Mouse (Mus musculus): ENCODE data around the gene Rint1. TPM values are rescaled to one million over a fixed set of nuclear protein-coding genes. Genes with fewer than 3 reads are reported as not detected.
A peak's percentile ranks its signal among the peaks of the same experiment; 100 is the strongest.
"Not testable (repeated sequence)": the region's sequence is repeated elsewhere in the genome, so short reads cannot be mapped to it uniquely, and the experiment has no call there.

The Rint1 gene
- polyA plus RNA-seq, 1 experiment, result 11.2 TPM

DNA sequence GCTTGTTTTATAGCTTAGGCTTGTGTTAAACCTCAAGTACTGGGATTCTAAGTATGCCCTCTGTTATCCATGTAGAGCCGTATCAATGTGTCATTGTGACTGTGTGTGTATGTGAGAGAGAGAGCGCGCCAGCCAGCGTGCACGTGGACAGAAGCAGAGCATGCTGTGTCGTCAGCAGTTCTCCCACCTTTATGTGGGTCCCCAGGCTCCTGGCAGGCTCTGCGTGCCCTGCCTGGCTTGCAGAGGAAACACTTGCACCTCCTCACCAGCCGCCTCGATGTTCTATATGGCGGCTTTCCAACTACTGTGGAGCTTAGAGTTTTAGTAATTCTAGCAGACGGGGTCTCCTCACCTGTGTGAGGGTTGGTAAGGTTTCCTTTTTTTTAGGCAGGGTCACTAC is 34.8 kb downstream of the Rint1 start:
- Histone ChIP-seq H3K9me3 (no peaks in the 10 kb centered on the region), H3K27me3 (replicated peaks) (no peaks in the 10 kb centered on the region), H3K4me1 (peaks cover 11% of the 10 kb centered on the region), H3K36me3 (replicated peaks; ENCODE audit: low read length) (peaks cover 47% of the 10 kb centered on the region), H3K4me3 (replicated peaks) (no peak overlapping the region)
- TF ChIP-seq FLI1 (IDR thresholded peaks at IDR 0.05; ENCODE audit: low read length) (no peak), GATA1 (IDR thresholded peaks at IDR 0.05; ENCODE audit: borderline replicate concordance, low read length) (no peak)

GRCm38 (mm10) chr5:23824171-23824733 is 36.7 kb downstream of the Rint1 start:
- Histone ChIP-seq H3K4me1 (peaks cover 11% of the 10 kb centered on the region), H3K9me3 (peaks cover 6% of the 10 kb centered on the region), H3K36me3 (replicated peaks; ENCODE audit: low read length) (peaks cover 27% of the 10 kb centered on the region), H3K27me3 (replicated peaks) (no peaks in the 10 kb centered on the region), H3K4me3 (replicated peaks) (no peak overlapping the region)
- no peak for TF ChIP-seq GATA1 (IDR thresholded peaks at IDR 0.05; ENCODE audit: borderline replicate concordance, low read length)
- no peak for TF ChIP-seq FLI1 (IDR thresholded peaks at IDR 0.05; ENCODE audit: low read length)

- Histone ChIP-seq H3K9me3 (peaks cover 9% of the 10 kb centered on the region), H3K36me3 (replicated peaks; ENCODE audit: low read length) (peaks cover 13% of the 10 kb centered on the region), H3K27me3 (replicated peaks) (peaks cover 2% of the 10 kb centered on the region), H3K4me3 (replicated peaks) (peak overlapping the region; percentile 26), H3K4me1 (peaks cover 15% of the 10 kb centered on the region)
- no peak for TF ChIP-seq FLI1 (IDR thresholded peaks at IDR 0.05; ENCODE audit: low read length)
- no peak for TF ChIP-seq GATA1 (IDR thresholded peaks at IDR 0.05; ENCODE audit: borderline replicate concordance, low read length)
Measured at GRCm38 (mm10) chr5:23826321-23827004, 39.0 kb downstream of the Rint1 start.

DNA sequence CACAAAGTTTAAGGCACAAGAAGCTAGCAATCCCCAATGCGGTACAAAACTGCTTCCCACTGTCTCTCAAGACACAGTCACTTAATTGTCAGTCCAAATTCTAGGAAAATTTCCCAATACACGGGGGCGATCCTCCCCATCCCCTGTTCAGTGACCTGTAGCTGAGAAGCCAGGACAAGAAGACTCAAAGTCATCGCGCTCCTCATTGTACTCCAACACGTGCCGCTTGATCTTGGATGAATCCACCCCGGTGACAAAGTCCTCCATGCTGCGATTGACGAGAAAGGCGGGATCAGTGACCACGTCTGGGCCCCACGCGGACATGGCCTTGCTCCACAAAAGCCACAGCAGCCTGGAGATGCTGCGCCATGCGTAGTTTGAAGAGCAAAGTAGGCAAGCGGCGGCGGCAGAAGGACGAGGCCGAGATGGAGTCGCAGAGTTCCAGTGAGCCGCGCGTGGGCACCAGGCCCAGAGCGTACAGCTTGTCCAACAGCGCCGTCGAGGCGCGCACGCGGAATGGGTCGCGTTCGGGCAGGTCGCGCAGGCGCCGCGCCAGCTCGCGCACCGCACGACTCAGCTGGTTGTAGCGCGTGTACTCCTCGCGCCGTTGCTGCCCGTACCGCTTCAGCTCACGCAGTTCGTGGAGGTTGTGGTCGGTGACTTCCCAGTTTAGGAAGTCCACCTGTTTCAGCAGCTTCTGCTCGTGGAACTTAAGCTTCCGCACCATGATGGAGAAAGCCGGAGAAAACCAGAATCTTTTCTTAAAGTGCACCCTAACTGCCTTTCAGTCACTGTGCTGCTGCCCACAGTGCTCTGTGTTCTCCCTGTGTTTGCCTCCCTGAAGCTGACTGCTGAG is 43.6 kb downstream of the Rint1 start:
- Histone ChIP-seq H3K4me3 (replicated peaks) (peak overlapping the region; percentile 50), H3K4me1 (peaks cover 12% of the 10 kb centered on the region), H3K27me3 (replicated peaks) (peaks cover 2% of the 10 kb centered on the region), H3K36me3 (replicated peaks; ENCODE audit: low read length) (no peaks in the 10 kb centered on the region), H3K9me3 (peaks cover 9% of the 10 kb centered on the region)
- no peak for TF ChIP-seq FLI1 (IDR thresholded peaks at IDR 0.05; ENCODE audit: low read length)
- TF ChIP-seq GATA1 (IDR thresholded peaks at IDR 0.05; ENCODE audit: borderline replicate concordance, low read length), result no peak

DNA sequence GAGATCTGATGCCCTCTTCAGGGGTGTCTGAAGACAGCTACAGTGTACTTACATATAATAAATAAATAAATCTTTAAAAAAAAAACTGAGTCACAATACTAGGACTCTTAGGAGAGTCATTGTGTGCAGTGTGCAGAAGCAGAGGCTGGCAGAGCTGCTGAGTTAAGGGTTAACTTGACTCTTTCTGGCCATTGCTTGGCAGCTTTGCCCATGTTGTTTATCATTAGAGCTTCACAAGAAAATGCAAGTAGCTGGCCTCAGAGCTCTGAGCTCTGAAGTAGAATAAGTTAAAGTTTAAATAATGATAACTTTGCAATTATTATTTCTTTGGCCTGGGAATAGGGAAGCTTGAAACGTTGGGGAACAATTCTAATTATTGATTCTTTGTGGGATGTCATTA is 48.2 kb downstream of the Rint1 start:
- Histone ChIP-seq H3K36me3 (replicated peaks; ENCODE audit: low read length) (peaks cover 27% of the 10 kb centered on the region), H3K4me1 (peaks cover 11% of the 10 kb centered on the region)
- H3K9me3 ChIP-seq; H3K4me3 ChIP-seq (replicated peaks); H3K27me3 ChIP-seq (replicated peaks): not testable (repeated sequence)

DNA sequence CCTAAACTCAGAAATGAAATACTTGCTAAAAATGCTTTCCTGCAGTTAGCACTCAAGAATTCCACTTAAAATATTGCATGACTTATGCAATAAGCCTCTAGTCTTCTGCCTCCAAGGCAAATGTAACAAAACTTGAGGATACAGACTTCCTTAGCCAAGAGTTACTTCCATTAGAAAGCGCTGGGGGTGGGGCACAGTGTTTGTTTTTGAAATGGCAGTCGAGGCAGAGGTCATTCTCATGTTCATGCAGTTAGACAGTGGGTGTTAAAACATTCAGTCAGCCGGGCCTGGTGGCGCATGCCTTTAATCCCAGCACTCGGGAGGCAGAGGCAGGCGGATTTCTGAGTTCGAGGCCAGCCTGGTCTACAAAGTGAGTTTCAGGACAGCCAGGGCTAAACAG is 50.6 kb downstream of the Rint1 start:
- Histone ChIP-seq H3K9me3 (no peaks in the 10 kb centered on the region), H3K4me3 (replicated peaks) (no peak overlapping the region), H3K36me3 (replicated peaks; ENCODE audit: low read length) (peaks cover 43% of the 10 kb centered on the region), H3K4me1 (peaks cover 21% of the 10 kb centered on the region), H3K27me3 (replicated peaks) (no peaks in the 10 kb centered on the region)
- TF ChIP-seq FLI1 (IDR thresholded peaks at IDR 0.05; ENCODE audit: low read length) (no peak), GATA1 (IDR thresholded peaks at IDR 0.05; ENCODE audit: borderline replicate concordance, low read length) (no peak)

DNA sequence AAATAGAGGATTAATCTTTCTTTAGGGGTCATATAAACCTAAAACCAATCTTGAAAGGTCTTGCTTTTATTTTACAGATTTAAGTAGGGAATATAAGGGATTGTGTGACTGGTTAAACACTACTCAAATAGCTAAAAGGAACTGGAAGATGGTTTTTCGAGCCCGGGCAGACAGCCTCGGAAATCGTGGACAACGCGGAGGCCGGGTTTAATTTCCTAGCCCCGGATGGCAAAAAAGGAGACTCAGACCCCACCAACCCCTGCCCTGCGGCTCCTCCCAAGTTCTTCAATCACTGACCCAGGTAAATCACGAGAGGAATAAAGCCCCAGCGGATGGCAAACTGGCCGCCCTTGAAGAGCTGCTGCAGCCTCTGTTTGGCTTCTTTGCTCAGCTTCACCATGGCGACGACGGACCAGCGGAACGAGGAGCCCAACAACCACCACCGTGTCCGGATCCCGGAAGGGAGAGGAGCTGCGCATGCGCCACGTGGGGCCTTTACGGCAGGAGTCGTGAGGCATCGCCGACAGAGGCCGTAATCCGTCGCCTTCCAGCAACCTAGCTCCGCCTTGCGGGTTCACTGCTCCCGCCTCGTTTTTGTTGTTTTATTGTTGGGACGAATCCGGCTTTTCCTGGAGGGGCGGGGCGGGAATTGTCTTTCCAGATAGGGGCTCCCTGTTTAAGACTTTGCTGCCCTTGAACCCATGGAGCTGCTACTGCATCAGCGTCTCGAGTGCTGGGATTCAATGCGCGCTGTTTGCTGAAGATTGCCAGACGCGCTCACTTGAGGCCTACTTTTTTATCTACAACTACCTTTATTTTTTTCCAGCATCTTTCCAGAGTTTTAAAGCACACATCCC is 56.4 kb downstream of the Rint1 start, which contains the start of gene Tomm7:
Gene Tomm7, minus strand, starts transcription at position 488 of the 857 bp plus-strand sequence.
- no peak for TF ChIP-seq GATA1 (IDR thresholded peaks at IDR 0.05; ENCODE audit: borderline replicate concordance, low read length)
- TF ChIP-seq FLI1 (IDR thresholded peaks at IDR 0.05; ENCODE audit: low read length), result no peak
- no peaks in the 10 kb centered on the region; the same call in 1 of the 2 replicates for H3K9me3 ChIP-seq
- H3K4me3 ChIP-seq (replicated peaks), result peak within 1 kb of the TSS; percentile 94
- peaks cover 21% of the 10 kb centered on the region for H3K4me1 ChIP-seq
- H3K36me3 ChIP-seq (replicated peaks; ENCODE audit: low read length), result peaks cover 31% of the 10 kb centered on the region
- H3K27me3 ChIP-seq (replicated peaks), result no peaks in the 10 kb centered on the region

DNA sequence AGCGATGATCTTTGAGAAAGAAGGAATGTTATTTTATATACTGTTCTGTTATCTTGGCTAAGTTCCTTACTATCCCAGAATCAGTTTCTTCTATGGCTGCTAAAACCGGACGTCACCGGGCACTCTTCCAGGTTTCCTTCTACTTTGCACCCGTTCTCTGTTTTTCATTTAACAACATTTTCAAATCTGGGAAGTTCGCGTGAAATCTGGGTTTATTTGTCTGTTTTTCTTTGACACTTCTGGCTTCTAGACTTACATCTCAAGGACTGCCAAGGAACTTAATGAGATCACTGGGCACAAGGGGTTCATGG is 57.0 kb downstream of the Rint1 start:
- Histone ChIP-seq H3K9me3 (no peaks in the 10 kb centered on the region; the same call in 1 of the 2 replicates), H3K36me3 (replicated peaks; ENCODE audit: low read length) (peaks cover 25% of the 10 kb centered on the region), H3K4me1 (peaks cover 21% of the 10 kb centered on the region), H3K27me3 (replicated peaks) (no peaks in the 10 kb centered on the region), H3K4me3 (replicated peaks) (peak overlapping the region; percentile 94)
- TF ChIP-seq GATA1 (IDR thresholded peaks at IDR 0.05; ENCODE audit: borderline replicate concordance, low read length), result no peak

DNA sequence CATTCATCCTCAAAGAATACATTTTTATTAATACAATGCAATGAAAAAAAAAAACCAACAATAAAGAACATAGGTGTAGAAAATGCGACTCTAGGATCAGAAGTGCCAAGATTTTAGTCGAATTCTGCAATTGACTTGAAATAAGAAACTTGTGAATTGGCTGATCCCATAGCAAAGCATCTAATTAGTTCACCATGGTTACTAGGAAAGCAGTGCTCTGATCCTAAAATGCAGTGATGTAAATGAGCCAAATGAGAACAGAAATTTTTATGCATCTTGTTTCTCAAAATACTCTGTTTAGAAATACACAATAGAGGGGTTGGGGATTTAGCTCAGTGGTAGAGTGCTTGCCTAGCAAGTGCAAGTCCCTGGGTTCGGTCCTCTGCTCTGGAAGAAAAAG is 57.6 kb downstream of the Rint1 start:
- peaks cover 21% of the 10 kb centered on the region for H3K4me1 ChIP-seq
- TF ChIP-seq GATA1 (IDR thresholded peaks at IDR 0.05; ENCODE audit: borderline replicate concordance, low read length) (no peak), FLI1 (IDR thresholded peaks at IDR 0.05; ENCODE audit: low read length) (no peak)
- no peak overlapping the region for H3K4me3 ChIP-seq (replicated peaks)
- no peaks in the 10 kb centered on the region; the same call in 1 of the 2 replicates for H3K9me3 ChIP-seq
- H3K27me3 ChIP-seq (replicated peaks), result no peaks in the 10 kb centered on the region
- peaks cover 19% of the 10 kb centered on the region for H3K36me3 ChIP-seq (replicated peaks; ENCODE audit: low read length)

Data from megakaryocyte, embryonic 14.5 days (primary cell).